In genomic region chr3:108858231-108858770, GRCm38 (mm10) we compare ENCODE assay signal across 8 mouse cellular contexts. TPM values are rescaled to one million over a fixed set of nuclear protein-coding genes. Genes with fewer than 3 reads are reported as not detected.
DNase-seq lines count a peak whose midpoint lies in the region; ATAC-seq lines count a peak whose summit lies in the region.

No protein-coding gene starts in this region.

- H3K9me3 ChIP-seq in forebrain, embryonic 16.5 days (ENCODE audit: control insufficient read depth, low read length): no peaks in the 10 kb centered on the region
- H3K9me3 ChIP-seq in hindbrain, embryonic 13.5 days: no peaks in the 10 kb centered on the region
- H3K9me3 ChIP-seq in limb, embryonic 13.5 days: peaks cover 3% of the 10 kb centered on the region; the same call in 1 of the 2 replicates
- H3K9me3 ChIP-seq in neural tube, embryonic 13.5 days: no peaks in the 10 kb centered on the region

- H3K27ac ChIP-seq in forebrain, embryonic 16.5 days (ENCODE audit: low read length): peak overlapping the region; percentile 21
- H3K27ac ChIP-seq in hindbrain, embryonic 13.5 days: peak overlapping the region; percentile 36; the same call in 1 of the 2 replicates
- H3K27ac ChIP-seq in limb, embryonic 13.5 days: peak overlapping the region; percentile 69; the same call in 1 of the 2 replicates
- H3K27ac ChIP-seq in neural tube, embryonic 13.5 days (replicated peaks): peak overlapping the region; percentile 38; the same call in 1 of the 2 replicates

- WGBS in forebrain, embryonic 16.5 days: 7% methylated on average over 7 of the region's 7 CpGs
- WGBS in hindbrain, embryonic 13.5 days: 29% methylated on average over 7 of the region's 7 CpGs
- WGBS in limb, embryonic 13.5 days: 15% methylated on average over 7 of the region's 7 CpGs
- WGBS in neural tube, embryonic 13.5 days: 23% methylated on average over 7 of the region's 7 CpGs

- peak; percentile 56 for DNase-seq in adrenal gland, postnatal 10 days
- no peak for DNase-seq in adrenal gland, adult 18-20 months (ENCODE audit: low spot score in 2 of 2)
- peak; percentile 41 for DNase-seq in ZHBTc4 (ENCODE audit: low read depth, low spot score)
- no peak for DNase-seq in ovary, postnatal 36 days (ENCODE audit: low spot score)

- H3K4me1 ChIP-seq in forebrain, embryonic 16.5 days (replicated peaks; ENCODE audit: control insufficient read depth, insufficient read depth, low read length): peaks cover 28% of the 10 kb centered on the region
- H3K4me1 ChIP-seq in hindbrain, embryonic 13.5 days (replicated peaks): peaks cover 25% of the 10 kb centered on the region
- peaks cover 48% of the 10 kb centered on the region for H3K4me1 ChIP-seq in limb, embryonic 13.5 days
- H3K4me1 ChIP-seq in neural tube, embryonic 13.5 days (replicated peaks): peaks cover 33% of the 10 kb centered on the region

- H3K27me3 ChIP-seq in forebrain, embryonic 16.5 days (replicated peaks; ENCODE audit: control insufficient read depth, insufficient read depth, low read length): no peaks in the 10 kb centered on the region
- H3K27me3 ChIP-seq in hindbrain, embryonic 13.5 days: no peaks in the 10 kb centered on the region
- H3K27me3 ChIP-seq in limb, embryonic 13.5 days: no peaks in the 10 kb centered on the region
- no peaks in the 10 kb centered on the region for H3K27me3 ChIP-seq in neural tube, embryonic 13.5 days

- H3K4me3 ChIP-seq in forebrain, embryonic 16.5 days (replicated peaks; ENCODE audit: low read length): no peak overlapping the region
- H3K4me3 ChIP-seq in hindbrain, embryonic 13.5 days: no peak overlapping the region
- no peak overlapping the region for H3K4me3 ChIP-seq in limb, embryonic 13.5 days
- H3K4me3 ChIP-seq in neural tube, embryonic 13.5 days: no peak overlapping the region

- H3K9ac ChIP-seq in forebrain, embryonic 16.5 days (replicated peaks; ENCODE audit: low read depth, low read length): no peak overlapping the region
- H3K9ac ChIP-seq in hindbrain, embryonic 13.5 days: no peak overlapping the region
- no peak overlapping the region for H3K9ac ChIP-seq in limb, embryonic 13.5 days
- H3K9ac ChIP-seq in neural tube, embryonic 13.5 days: no peak overlapping the region

- no peaks in the 10 kb centered on the region for H3K36me3 ChIP-seq in forebrain, embryonic 16.5 days (ENCODE audit: control insufficient read depth, insufficient read depth)
- no peaks in the 10 kb centered on the region for H3K36me3 ChIP-seq in hindbrain, embryonic 13.5 days
- no peaks in the 10 kb centered on the region for H3K36me3 ChIP-seq in limb, embryonic 13.5 days
- H3K36me3 ChIP-seq in neural tube, embryonic 13.5 days: no peaks in the 10 kb centered on the region

- peak overlapping the region; percentile 24; the same call in 1 of the 2 replicates for H3K4me2 ChIP-seq in forebrain, embryonic 16.5 days (ENCODE audit: low read length)
- peak overlapping the region; percentile 14; the same call in 1 of the 2 replicates for H3K4me2 ChIP-seq in hindbrain, embryonic 13.5 days
- H3K4me2 ChIP-seq in limb, embryonic 13.5 days (replicated peaks): peak overlapping the region; percentile 34
- H3K4me2 ChIP-seq in neural tube, embryonic 13.5 days: peak overlapping the region; percentile 25; the same call in 1 of the 2 replicates

- ATAC-seq in forebrain, embryonic 16.5 days: peak; percentile 93
- peak; percentile 86 for ATAC-seq in hindbrain, embryonic 13.5 days (ENCODE audit: low FRiP score)
- peak; percentile 94 for ATAC-seq in limb, embryonic 13.5 days (ENCODE audit: low FRiP score, low read depth)
- peak; percentile 87 for ATAC-seq in neural tube, embryonic 13.5 days (ENCODE audit: low read depth)

RNA-seq across cellular contexts. Expression of gene Stxbp3, which starts 18.0 kb away (rescaled TPM):
- total RNA-seq in adrenal gland, postnatal 10 days (2021): 10 to 100 TPM; 40.2 to 46.6 TPM
- total RNA-seq in adrenal gland, adult 18-20 months (2021): 10 to 100 TPM; 42.0 to 74.7 TPM
- 12.8 and 14.5 TPM in 2 replicates for polyA plus RNA-seq in forebrain, embryonic 16.5 days (2015; fragmentation: Nextera tagmentation; extraction: Ambion mirVana)
- 15.5 and 16.7 TPM in 2 replicates for polyA plus RNA-seq in hindbrain, embryonic 13.5 days (2015; fragmentation: Nextera tagmentation; extraction: Ambion mirVana)
- 38.6 and 38.8 TPM in 2 replicates for polyA plus RNA-seq in limb, embryonic 13.5 days (2015; fragmentation: Nextera tagmentation; extraction: Ambion mirVana)
- 15.9 and 19.2 TPM in 2 replicates for polyA plus RNA-seq in neural tube, embryonic 13.5 days (2015; fragmentation: Nextera tagmentation; extraction: Ambion mirVana)

RNA-seq across cellular contexts. Expression of gene Fndc7, which starts 31.5 kb away (rescaled TPM):
- 1 to 10 TPM in 1 of 2 experiments, under 1 TPM in 1; 0.39 to 1.4 TPM for total RNA-seq in adrenal gland, postnatal 10 days (2021)
- total RNA-seq in adrenal gland, adult 18-20 months (2021): under 1 TPM; 0.43 to 0.74 TPM
- polyA plus RNA-seq in forebrain, embryonic 16.5 days (2015; fragmentation: Nextera tagmentation; extraction: Ambion mirVana): not detected in 2 replicates
- polyA plus RNA-seq in hindbrain, embryonic 13.5 days (2015; fragmentation: Nextera tagmentation; extraction: Ambion mirVana): 0.09 TPM in 1 of 2 replicates, not detected in the other
- 0.09 and 0.23 TPM in 2 replicates for polyA plus RNA-seq in limb, embryonic 13.5 days (2015; fragmentation: Nextera tagmentation; extraction: Ambion mirVana)
- 0.28 TPM in 1 of 2 replicates, not detected in the other for polyA plus RNA-seq in neural tube, embryonic 13.5 days (2015; fragmentation: Nextera tagmentation; extraction: Ambion mirVana)

RNA-seq across cellular contexts. Expression of gene Prpf38b, which starts 53.2 kb away (rescaled TPM):
- 10 to 100 TPM; 52.8 to 65.7 TPM for total RNA-seq in adrenal gland, postnatal 10 days (2021)
- total RNA-seq in adrenal gland, adult 18-20 months (2021): 10 to 100 TPM; 56.6 to 73.2 TPM
- 59.0 and 66.5 TPM in 2 replicates for polyA plus RNA-seq in forebrain, embryonic 16.5 days (2015; fragmentation: Nextera tagmentation; extraction: Ambion mirVana)
- polyA plus RNA-seq in hindbrain, embryonic 13.5 days (2015; fragmentation: Nextera tagmentation; extraction: Ambion mirVana): 67.6 and 70.4 TPM in 2 replicates
- polyA plus RNA-seq in limb, embryonic 13.5 days (2015; fragmentation: Nextera tagmentation; extraction: Ambion mirVana): 82.3 and 90.7 TPM in 2 replicates
- polyA plus RNA-seq in neural tube, embryonic 13.5 days (2015; fragmentation: Nextera tagmentation; extraction: Ambion mirVana): 63.6 and 79.4 TPM in 2 replicates

Comparison
In these comparisons a context has a peak if more than half of its experiments do, and no peak if none do; other contexts are left out.
1. DNase-seq: peak in adrenal gland, postnatal 10 days (single experiment) and ZHBTc4 (single experiment); none in adrenal gland, adult 18-20 months (0 of 2) and ovary, postnatal 36 days (single experiment).
2. Peak in every context shown above with its lines, with median percentiles within 50 percentile points of each other: ATAC-seq, H3K27ac ChIP-seq and H3K4me2 ChIP-seq.